Mouse (Mus musculus): Measurements from ENCODE around the gene Gm7970. TPM values are rescaled to one million over a fixed set of nuclear protein-coding genes. Genes with fewer than 3 reads are reported as not detected.
"Not testable (repeated sequence)": the region's sequence is repeated elsewhere in the genome, so short reads cannot be mapped to it uniquely, and the experiment has no call there.

Gene Gm7970
- not detected for total RNA-seq (2021)

DNA sequence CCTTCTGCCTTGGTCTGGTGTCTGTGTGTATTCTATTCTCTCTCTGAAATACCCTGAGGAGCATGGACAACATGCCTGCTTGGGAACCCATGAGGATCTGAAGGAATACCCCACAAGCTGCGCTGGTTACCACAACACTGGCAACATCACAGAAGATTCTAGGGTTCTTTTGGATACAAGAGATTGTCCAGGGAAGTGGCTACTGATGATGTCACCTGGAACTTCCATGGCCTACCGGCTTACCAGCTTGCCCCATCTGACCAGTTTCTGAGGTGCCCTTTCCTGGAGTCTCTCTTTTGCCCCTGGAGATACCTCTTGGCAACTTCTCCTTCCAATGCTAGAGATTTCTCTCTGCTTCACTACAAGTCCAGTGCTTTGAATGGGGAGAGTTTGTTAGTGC, at the start of gene Gm7970:
TSS of gene Gm7970 (minus strand) at position 101 of the 400 bp plus-strand sequence.
- DNase-seq (ENCODE audit: low spot score); intact Hi-C loops (cut with DNase I): not testable (repeated sequence)

DNA sequence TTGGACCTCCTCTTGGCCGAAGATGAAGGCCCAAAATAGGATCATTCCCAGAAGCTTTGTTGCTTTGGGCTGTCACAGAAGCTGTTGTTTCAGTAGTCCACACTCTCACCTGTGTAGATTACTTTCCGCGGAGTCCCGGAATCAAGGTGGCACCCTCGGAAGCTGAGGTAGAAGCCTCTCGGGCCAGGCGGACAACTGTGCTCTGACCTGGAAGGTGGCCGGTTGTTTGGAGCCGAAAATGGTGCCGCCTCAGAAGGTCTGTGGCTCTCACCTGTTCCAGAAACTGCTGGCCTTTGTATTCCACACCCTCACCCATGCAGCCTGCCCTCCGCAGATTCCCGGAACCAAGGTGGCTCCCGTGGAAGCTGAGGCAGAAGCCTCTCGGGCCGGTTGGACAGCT, 45.6 kb upstream of the Gm7970 start:
- DNase-seq (ENCODE audit: low spot score); intact Hi-C loops (cut with DNase I): not testable (repeated sequence)

DNA sequence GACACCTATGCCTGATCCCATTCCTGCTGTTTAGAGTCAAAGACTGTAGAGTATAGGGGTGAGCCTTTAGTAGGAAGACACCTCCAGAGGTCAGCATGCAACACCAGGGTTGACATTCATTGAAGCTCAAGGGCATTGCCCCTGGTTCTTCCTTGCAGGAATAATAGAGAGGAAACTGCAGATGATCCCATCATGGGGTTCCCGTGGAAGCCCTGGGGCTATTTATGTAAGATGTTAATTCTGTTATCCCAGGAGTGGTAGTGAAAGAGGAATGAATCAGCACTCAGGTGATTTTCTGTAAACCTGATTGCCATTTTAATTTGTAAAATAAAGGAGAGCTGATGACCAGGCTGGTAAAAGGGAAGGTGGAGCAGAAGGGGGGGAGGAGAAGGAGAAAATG, 31.0 kb upstream of the Gm7970 start:
- intact Hi-C loops (cut with DNase I); DNase-seq (ENCODE audit: low spot score): not testable (repeated sequence)

DNA sequence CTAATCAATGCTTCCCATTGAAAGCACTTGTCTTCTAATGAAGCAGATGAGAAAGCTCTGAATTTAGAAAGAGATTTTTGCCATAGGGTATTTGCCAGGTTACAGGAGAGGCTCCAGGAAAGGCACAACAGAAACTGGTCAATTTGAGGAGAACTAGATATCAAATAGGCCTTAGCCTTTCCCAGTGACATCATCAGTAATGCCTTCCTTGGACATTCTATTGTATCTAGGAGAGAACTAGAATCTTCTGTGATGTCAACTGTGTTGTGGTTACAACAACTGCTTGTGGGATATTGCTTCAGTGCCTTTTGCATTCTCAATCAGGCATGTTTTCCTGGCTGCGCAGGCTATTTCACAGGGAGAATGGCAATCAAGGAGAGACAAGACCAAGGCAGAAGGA, 17.5 kb upstream of the Gm7970 start, which contains the start of gene 1700049E17Rik2:
TSS of gene 1700049E17Rik2 (plus strand) at position 301 of the 400 bp plus-strand sequence.
- intact Hi-C loops (cut with DNase I); DNase-seq (ENCODE audit: low spot score): not testable (repeated sequence)

DNA sequence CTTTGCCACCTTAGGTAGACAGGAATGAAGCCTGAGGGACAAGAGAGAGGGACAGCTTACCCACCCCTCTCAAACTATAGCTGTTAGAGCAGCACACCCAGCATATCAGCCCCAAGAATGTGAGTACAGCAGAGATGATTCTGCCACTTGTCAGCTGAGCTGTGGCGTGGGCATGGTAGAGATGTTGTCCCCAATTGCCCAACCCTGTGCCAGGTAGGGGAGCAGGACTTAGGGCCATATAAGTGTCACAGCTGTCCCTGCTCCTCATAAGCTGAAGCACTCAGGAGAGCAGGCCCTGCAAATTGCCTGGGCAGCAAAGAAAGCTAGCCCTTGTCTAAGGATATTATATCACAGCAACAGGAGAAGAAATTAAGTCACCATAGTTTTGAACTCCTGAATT, 30.7 kb downstream of the Gm7970 start:
- intact Hi-C loops (cut with DNase I); DNase-seq (ENCODE audit: low spot score): not testable (repeated sequence)

DNA sequence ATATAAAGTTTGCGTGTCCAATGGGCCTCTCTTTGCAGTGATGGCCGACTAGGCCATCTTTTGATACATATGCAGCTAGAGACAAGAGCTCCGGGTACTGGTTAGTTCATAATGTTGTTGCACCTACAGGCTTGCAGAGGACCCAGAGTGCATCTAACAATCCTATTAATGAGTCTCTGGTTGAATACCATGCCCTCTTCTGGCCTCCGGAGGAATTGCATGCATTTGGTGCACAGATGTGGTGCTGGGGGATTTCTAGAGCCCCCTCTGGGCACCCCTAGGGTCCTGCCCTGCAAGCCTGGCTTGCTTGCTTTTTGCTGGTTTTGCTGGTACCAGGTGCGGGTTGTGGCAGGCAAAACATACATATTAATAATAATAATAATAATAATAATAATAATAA, 34.7 kb downstream of the Gm7970 start:
- DNase-seq (ENCODE audit: low spot score); intact Hi-C loops (cut with DNase I): not testable (repeated sequence)

Other genes with a start within 250 kb of the Gm7970 start
- not detected for gene Gm5798, start 207.0 kb downstream of the Gm7970 start, total RNA-seq (2021)
- not detected for gene Gm7945, start 169.2 kb downstream of the Gm7970 start, total RNA-seq (2021)
- gene Gm6482, start 147.3 kb downstream of the Gm7970 start, total RNA-seq (2021): not detected
- not detected for gene Gm7954, start 102.1 kb downstream of the Gm7970 start, total RNA-seq (2021)
- gene Gm3486, start 66.1 kb downstream of the Gm7970 start, total RNA-seq (2021): not detected
- gene 1700049E17Rik2, start 17.6 kb upstream of the Gm7970 start, total RNA-seq (2021): not detected
- gene Gm3072, start 69.0 kb upstream of the Gm7970 start, total RNA-seq (2021): not detected
- gene Gm3676, start 90.9 kb upstream of the Gm7970 start, total RNA-seq (2021): not detected
- gene Gm8068, start 146.3 kb upstream of the Gm7970 start, total RNA-seq (2021): not detected
- gene Gm7929, start 195.0 kb upstream of the Gm7970 start, total RNA-seq (2021): not detected
- not detected for gene Gm47189, start 216.9 kb upstream of the Gm7970 start, total RNA-seq (2021)

Measured in heart, postnatal 25 days (tissue).